Mouse (Mus musculus) ES-Bruce4 (cell line): ENCODE measurements around the gene Caprin2. TPM values are rescaled to one million over a fixed set of nuclear protein-coding genes. Genes with fewer than 3 reads are reported as not detected.
A peak's percentile ranks its signal among the peaks of the same experiment; 100 is the strongest.

ENCODE experiments used
- H3K27ac ChIP-seq: 2 replicates; pipeline ENCODE4 v1.5.1; 2012; ENCODE audit warnings: low read length, inconsistent platforms; ENCODE audit not compliant: insufficient read depth
- H3K27me3 ChIP-seq: 2 replicates; pipeline ENCODE4 v1.6.1; 2012; ENCODE audit warnings: mild to moderate bottlenecking, low read length, inconsistent platforms; ENCODE audit not compliant: control insufficient read depth, poor library complexity, insufficient read depth, severe bottlenecking
- H3K36me3 ChIP-seq: 2 replicates; pipeline ENCODE4 v1.6.1; 2012; ENCODE audit warnings: inconsistent platforms, mild to moderate bottlenecking, low read length, moderate library complexity; ENCODE audit not compliant: control insufficient read depth, poor library complexity, insufficient read depth, severe bottlenecking
- H3K4me1 ChIP-seq: one replicate; pipeline ENCODE4 v1.8.1; 2011; ENCODE audit warnings: low read length; ENCODE audit not compliant: control insufficient read depth, insufficient read depth
- H3K4me3 ChIP-seq: 2 replicates; pipeline ENCODE4 v1.5.1; 2011; ENCODE audit warnings: low read depth, mild to moderate bottlenecking, low read length
- H3K9ac ChIP-seq: 2 replicates; pipeline ENCODE4 v1.6.1; 2012; ENCODE audit warnings: low read depth, mild to moderate bottlenecking, inconsistent platforms; ENCODE audit not compliant: poor library complexity, severe bottlenecking
- H3K9me3 ChIP-seq: replicated peaks from 2 replicates; pipeline ENCODE4 v1.6.1; 2012; ENCODE audit warnings: mild to moderate bottlenecking, low read length, inconsistent platforms; ENCODE audit not compliant: control insufficient read depth, poor library complexity, insufficient read depth, severe bottlenecking
- CTCF ChIP-seq: IDR thresholded peaks from one replicate; pipeline ENCODE4 v1.8.1; 2011; ENCODE audit warnings: low read depth, low read length
- EP300 ChIP-seq: IDR thresholded peaks from 2 replicates; pipeline ENCODE4 v1.6.1; 2011; ENCODE audit warnings: low read depth, low read length; ENCODE audit not compliant: insufficient read depth
- POLR2A ChIP-seq: IDR thresholded peaks from one replicate; pipeline ENCODE4 v1.8.1; 2011; ENCODE audit warnings: low read length; ENCODE audit not compliant: insufficient read depth
- polyA plus RNA-seq: library from polyadenylated mRNA; stranded (reverse); fragments of >200 nt; gene quantifications from 2 replicates; pipeline ENCODE4 v1.2.4, GENCODE M21; 2011; ENCODE audit warnings: low read depth; ENCODE audit not compliant: missing spikeins, insufficient read depth, insufficient read length

The Caprin2 gene
- polyA plus RNA-seq, 1 experiment, result 44.6 TPM

GRCm38 (mm10) chr6:148937693-148938092 is 41.7 kb upstream of the Caprin2 start:
- Histone ChIP-seq H3K27me3 (no peaks in the 10 kb centered on the region), H3K4me1 (peaks cover 2% of the 10 kb centered on the region), H3K9ac (no peak overlapping the region), H3K27ac (no peak overlapping the region), H3K36me3 (peaks cover 68% of the 10 kb centered on the region), H3K9me3 (no peaks in the 10 kb centered on the region), H3K4me3 (no peak overlapping the region)
- no peak for TF ChIP-seq EP300
- TF ChIP-seq POLR2A, result no peak
- TF ChIP-seq CTCF, result no peak

DNA sequence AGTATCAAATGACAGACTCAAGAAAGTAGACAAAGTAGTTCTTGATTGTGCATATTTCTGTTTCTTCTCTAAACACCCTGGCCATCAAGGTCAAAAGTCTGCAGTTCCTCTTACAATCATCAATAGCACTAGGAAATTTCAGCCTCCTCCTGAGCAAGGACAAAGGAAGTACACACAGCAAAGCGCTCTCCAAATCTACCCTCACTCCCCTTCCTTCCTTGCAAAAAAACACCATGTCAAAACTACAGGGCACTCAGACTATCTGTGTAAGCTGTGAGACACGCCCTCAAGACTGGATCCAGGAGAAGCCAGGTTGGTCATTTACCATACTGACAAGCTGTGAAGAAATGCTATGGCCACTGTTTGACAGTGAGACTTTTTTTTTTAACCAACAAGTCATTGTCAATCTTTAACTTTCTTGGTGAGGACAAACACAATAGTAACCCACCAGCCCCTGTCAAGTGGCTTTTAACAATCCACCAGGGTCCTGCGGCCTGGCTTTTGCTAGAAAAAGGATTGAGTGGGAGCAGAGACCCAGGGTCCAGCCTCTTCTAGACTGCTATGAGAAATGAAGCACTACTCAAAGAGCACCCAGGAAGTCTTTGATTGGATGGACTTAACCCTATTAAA is 39.0 kb upstream of the Caprin2 start:
- H3K9me3 ChIP-seq, result no peaks in the 10 kb centered on the region
- TF ChIP-seq EP300, result no peak
- no peak for TF ChIP-seq POLR2A
- no peak for TF ChIP-seq CTCF
- H3K4me1 ChIP-seq, result peaks cover 2% of the 10 kb centered on the region
- H3K27ac ChIP-seq, result no peak overlapping the region
- no peak overlapping the region for H3K4me3 ChIP-seq
- H3K9ac ChIP-seq, result no peak overlapping the region
- H3K27me3 ChIP-seq, result no peaks in the 10 kb centered on the region
- H3K36me3 ChIP-seq, result peaks cover 72% of the 10 kb centered on the region

GRCm38 (mm10) chr6:148931281-148931680 is 35.2 kb upstream of the Caprin2 start:
- Histone ChIP-seq H3K9me3 (no peaks in the 10 kb centered on the region), H3K36me3 (peaks cover 82% of the 10 kb centered on the region), H3K27ac (no peak overlapping the region), H3K4me1 (peaks cover under 1% of the 10 kb centered on the region), H3K4me3 (no peak overlapping the region), H3K9ac (no peak overlapping the region), H3K27me3 (no peaks in the 10 kb centered on the region)
- TF ChIP-seq CTCF (no peak), EP300 (no peak), POLR2A (no peak)

GRCm38 (mm10) chr6:148918841-148919398 is 22.9 kb upstream of the Caprin2 start:
- H3K9me3 ChIP-seq, result no peaks in the 10 kb centered on the region
- H3K36me3 ChIP-seq, result peaks cover 30% of the 10 kb centered on the region
- H3K27ac ChIP-seq, result peak overlapping the region; percentile 79
- TF ChIP-seq EP300 (no peak), POLR2A (no peak), CTCF (no peak)
- H3K9ac ChIP-seq, result no peak overlapping the region
- H3K4me1 ChIP-seq, result no peaks in the 10 kb centered on the region
- H3K4me3 ChIP-seq, result no peak overlapping the region
- H3K27me3 ChIP-seq, result no peaks in the 10 kb centered on the region

- Histone ChIP-seq H3K4me1 (no peaks in the 10 kb centered on the region), H3K27me3 (no peaks in the 10 kb centered on the region), H3K9me3 (no peaks in the 10 kb centered on the region), H3K36me3 (peaks cover 18% of the 10 kb centered on the region), H3K27ac (no peak overlapping the region), H3K4me3 (no peak overlapping the region), H3K9ac (no peak overlapping the region)
- no peak for TF ChIP-seq EP300
- no peak for TF ChIP-seq POLR2A
- no peak for TF ChIP-seq CTCF
Observed at GRCm38 (mm10) chr6:148917672-148918071, 21.6 kb upstream of the Caprin2 start.

GRCm38 (mm10) chr6:148916817-148917216 is 20.8 kb upstream of the Caprin2 start:
- no peak overlapping the region for H3K4me3 ChIP-seq
- no peaks in the 10 kb centered on the region for H3K9me3 ChIP-seq
- no peaks in the 10 kb centered on the region for H3K27me3 ChIP-seq
- TF ChIP-seq POLR2A (no peak), EP300 (no peak), CTCF (no peak)
- no peak overlapping the region for H3K27ac ChIP-seq
- H3K4me1 ChIP-seq, result peaks cover 1% of the 10 kb centered on the region
- peaks cover 18% of the 10 kb centered on the region for H3K36me3 ChIP-seq
- H3K9ac ChIP-seq, result no peak overlapping the region
